Mouse (Mus musculus): Measurements from ENCODE around the gene Hspa1b. TPM values are rescaled to one million over a fixed set of nuclear protein-coding genes. Genes with fewer than 3 reads are reported as not detected.
"Not testable (repeated sequence)": the region's sequence is repeated elsewhere in the genome, so short reads cannot be mapped to it uniquely, and the experiment has no call there.

The Hspa1b gene
- polyA plus RNA-seq, 1 experiment from 2014 or later, result 0.35 TPM

DNA sequence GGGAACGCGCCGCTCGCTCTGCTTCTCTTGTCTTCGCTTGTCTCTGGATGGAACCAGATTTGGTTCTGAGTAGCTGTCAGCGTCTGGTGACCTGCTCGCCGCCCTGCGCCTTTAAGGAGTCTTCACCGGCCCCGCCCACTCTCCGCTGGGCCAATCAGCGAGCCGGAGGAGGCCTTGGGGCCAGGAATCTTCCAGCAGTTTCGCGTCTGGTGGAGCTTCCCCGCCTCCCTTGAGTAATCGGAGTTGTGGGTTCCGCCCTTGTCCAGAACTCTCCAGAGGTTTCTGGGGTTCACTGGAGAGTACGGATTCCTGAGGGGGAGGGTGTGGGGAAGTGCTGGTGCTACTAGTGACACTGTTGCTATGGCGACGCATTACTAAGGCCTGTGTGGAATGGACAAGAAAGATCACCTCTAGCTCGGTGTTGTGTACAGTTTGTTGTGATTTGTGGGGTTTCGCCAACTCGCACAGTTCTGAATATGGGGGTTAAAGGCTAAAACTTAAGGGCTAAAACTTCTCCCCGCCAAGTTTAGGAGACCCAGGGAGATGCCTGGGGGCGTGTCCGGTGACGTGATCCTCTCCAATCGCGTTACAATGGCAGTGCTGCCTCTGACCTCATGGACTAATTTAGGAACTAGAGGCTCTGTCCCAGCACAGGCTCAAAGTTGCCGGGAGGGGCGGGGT is 13.2 kb upstream of the Hspa1b start, which contains the start of the genes Hspa1a and Hspa1l:
Hspa1a (minus strand) TSS at position 88 of the 681 bp plus-strand sequence.
Hspa1l (plus strand) TSS at position 635 of the 681 bp plus-strand sequence.
- peak; percentile 95 for ATAC-seq (ENCODE audit: low read depth)
- not testable (repeated sequence) for H3K27ac ChIP-seq (ENCODE audit: low read depth, low read length); H3K36me3 ChIP-seq (ENCODE audit: control insufficient read depth, insufficient read depth, low read length)

DNA sequence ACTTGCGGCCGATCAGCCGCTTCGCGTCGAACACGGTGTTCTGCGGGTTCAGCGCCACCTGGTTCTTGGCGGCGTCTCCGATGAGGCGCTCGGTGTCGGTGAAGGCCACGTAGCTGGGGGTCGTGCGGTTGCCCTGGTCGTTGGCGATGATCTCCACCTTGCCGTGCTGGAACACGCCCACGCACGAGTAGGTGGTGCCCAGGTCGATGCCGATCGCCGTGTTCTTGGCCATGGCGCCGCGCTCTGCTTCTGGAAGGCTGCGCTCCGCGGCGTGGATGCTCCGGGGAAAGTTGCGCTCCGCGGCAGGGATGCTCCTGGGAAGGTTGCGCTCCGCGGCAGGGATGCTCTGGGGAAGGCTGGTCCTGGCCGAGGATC is 12.6 kb upstream of the Hspa1b start:
- under 1% methylated on average over 18 of the region's 43 CpGs for WGBS
- Histone ChIP-seq H3K27me3 (ENCODE audit: control insufficient read depth, insufficient read depth, low read length) (peaks cover 12% of the 10 kb centered on the region), H3K4me3 (ENCODE audit: low read depth, low read length) (peak overlapping the region; percentile 35; the same call in 1 of the 2 replicates), H3K4me2 (ENCODE audit: low read depth, low read length) (peak overlapping the region; percentile 73)
- not testable (repeated sequence) for H3K36me3 ChIP-seq (ENCODE audit: control insufficient read depth, insufficient read depth, low read length); H3K4me1 ChIP-seq (ENCODE audit: control insufficient read depth, insufficient read depth, low read length); H3K9me3 ChIP-seq (ENCODE audit: control insufficient read depth, low read length); H3K9ac ChIP-seq (replicated peaks; ENCODE audit: low read depth, low read length); H3K27ac ChIP-seq (ENCODE audit: low read depth, low read length)
- peak; percentile 62 for ATAC-seq (ENCODE audit: low read depth)

More for the DNA sequence above, 13.2 kb upstream of the Hspa1b start, which contains the start of the genes Hspa1a and Hspa1l:
- not testable (repeated sequence) for H3K4me1 ChIP-seq (ENCODE audit: control insufficient read depth, insufficient read depth, low read length); H3K9me3 ChIP-seq (ENCODE audit: control insufficient read depth, low read length); H3K9ac ChIP-seq (replicated peaks; ENCODE audit: low read depth, low read length)
- H3K4me3 ChIP-seq (ENCODE audit: low read depth, low read length), result peak within 1 kb of the TSS; percentile 35
- H3K27me3 ChIP-seq (ENCODE audit: control insufficient read depth, insufficient read depth, low read length), result peaks cover 12% of the 10 kb centered on the region
- H3K4me2 ChIP-seq (ENCODE audit: low read depth, low read length), result peak within 1 kb of the TSS; percentile 73
- under 1% methylated on average over 27 of the region's 33 CpGs for WGBS

DNA sequence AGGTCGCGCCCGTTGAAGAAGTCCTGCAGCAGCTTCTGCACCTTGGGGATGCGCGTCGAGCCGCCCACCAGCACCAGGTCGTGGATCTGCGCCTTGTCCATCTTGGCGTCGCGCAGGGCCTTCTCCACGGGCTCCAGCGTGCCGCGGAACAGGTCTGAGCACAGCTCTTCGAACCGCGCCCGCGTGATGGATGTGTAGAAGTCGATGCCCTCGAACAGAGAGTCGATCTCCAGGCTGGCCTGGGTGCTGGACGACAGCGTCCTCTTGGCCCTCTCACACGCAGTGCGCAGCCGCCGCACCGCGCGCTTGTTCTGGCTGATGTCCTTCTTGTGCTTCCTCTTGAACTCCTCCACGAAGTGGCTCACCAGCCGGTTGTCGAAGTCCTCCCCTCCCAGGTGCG is 11.8 kb upstream of the Hspa1b start:
- WGBS, result 34% methylated on average over 18 of the region's 37 CpGs

DNA sequence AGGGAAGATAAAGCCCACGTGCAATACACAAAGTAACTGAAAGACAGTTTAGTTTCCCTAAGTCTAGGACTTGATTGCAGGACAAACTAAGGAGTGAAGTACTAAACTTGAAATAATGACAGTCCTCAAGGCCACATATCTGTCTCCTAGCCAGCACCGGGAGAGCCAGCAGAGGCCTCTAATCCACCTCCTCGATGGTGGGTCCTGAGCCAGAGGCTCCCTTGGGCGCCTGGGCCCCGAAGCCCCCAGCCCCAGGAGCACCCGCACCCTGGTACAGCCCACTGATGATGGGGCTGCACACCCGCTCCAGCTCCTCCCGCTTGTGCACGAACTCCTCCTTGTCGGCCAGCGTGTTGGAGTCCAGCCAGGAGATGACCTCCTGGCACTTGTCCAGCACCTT is 10.8 kb upstream of the Hspa1b start, which contains the start of gene Gm20481:
Gm20481 (plus strand) TSS at position 91 of the 400 bp plus-strand sequence.
- H3K27ac ChIP-seq (ENCODE audit: low read depth, low read length); H3K36me3 ChIP-seq (ENCODE audit: control insufficient read depth, insufficient read depth, low read length); H3K9me3 ChIP-seq (ENCODE audit: control insufficient read depth, low read length); H3K4me3 ChIP-seq (ENCODE audit: low read depth, low read length); H3K9ac ChIP-seq (replicated peaks; ENCODE audit: low read depth, low read length); H3K4me2 ChIP-seq (ENCODE audit: low read depth, low read length); H3K4me1 ChIP-seq (ENCODE audit: control insufficient read depth, insufficient read depth, low read length); ATAC-seq (ENCODE audit: low read depth): not testable (repeated sequence)
- H3K27me3 ChIP-seq (ENCODE audit: control insufficient read depth, insufficient read depth, low read length), result peaks cover 12% of the 10 kb centered on the region
- 72% methylated on average over 6 of the region's 11 CpGs for WGBS

More for the DNA sequence above, 11.8 kb upstream of the Hspa1b start:
- not testable (repeated sequence) for H3K27ac ChIP-seq (ENCODE audit: low read depth, low read length); H3K36me3 ChIP-seq (ENCODE audit: control insufficient read depth, insufficient read depth, low read length); H3K4me1 ChIP-seq (ENCODE audit: control insufficient read depth, insufficient read depth, low read length); H3K4me3 ChIP-seq (ENCODE audit: low read depth, low read length); ATAC-seq (ENCODE audit: low read depth); H3K9me3 ChIP-seq (ENCODE audit: control insufficient read depth, low read length); H3K9ac ChIP-seq (replicated peaks; ENCODE audit: low read depth, low read length); H3K4me2 ChIP-seq (ENCODE audit: low read depth, low read length)
- H3K27me3 ChIP-seq (ENCODE audit: control insufficient read depth, insufficient read depth, low read length), result peaks cover 12% of the 10 kb centered on the region

DNA sequence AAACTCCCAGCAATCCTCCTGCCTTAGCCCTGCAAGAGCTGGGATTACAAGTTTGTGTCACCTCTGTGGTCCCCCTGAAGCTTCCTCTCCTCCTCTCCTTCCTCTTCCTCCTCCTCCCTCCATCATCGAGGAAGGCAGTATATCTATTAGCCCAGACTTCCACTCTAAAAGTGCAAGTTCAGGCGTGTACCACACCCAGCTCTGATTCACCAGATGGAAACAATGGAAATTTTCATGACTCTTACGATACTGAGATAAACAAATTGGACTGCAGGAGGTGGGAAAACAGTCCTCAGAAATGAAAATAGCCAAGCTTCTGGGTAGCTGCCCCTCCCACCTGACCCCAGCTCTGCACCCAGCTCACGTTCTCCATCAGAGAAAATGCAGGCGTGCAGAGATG is 6.6 kb upstream of the Hspa1b start:
- peaks cover 12% of the 10 kb centered on the region for H3K27me3 ChIP-seq (ENCODE audit: control insufficient read depth, insufficient read depth, low read length)
- no peak overlapping the region for H3K9ac ChIP-seq (replicated peaks; ENCODE audit: low read depth, low read length)
- no peaks in the 10 kb centered on the region for H3K9me3 ChIP-seq (ENCODE audit: control insufficient read depth, low read length)
- ATAC-seq (ENCODE audit: low read depth), result no peak
- no peak overlapping the region for H3K27ac ChIP-seq (ENCODE audit: low read depth, low read length)
- no peak overlapping the region for H3K4me2 ChIP-seq (ENCODE audit: low read depth, low read length)
- H3K4me3 ChIP-seq (ENCODE audit: low read depth, low read length), result no peak overlapping the region
- H3K36me3 ChIP-seq (ENCODE audit: control insufficient read depth, insufficient read depth, low read length), result no peaks in the 10 kb centered on the region
- whole genome bisulfite sequencing, result 73% methylated on average over 5 of the region's 5 CpGs
- no peaks in the 10 kb centered on the region for H3K4me1 ChIP-seq (ENCODE audit: control insufficient read depth, insufficient read depth, low read length)

DNA sequence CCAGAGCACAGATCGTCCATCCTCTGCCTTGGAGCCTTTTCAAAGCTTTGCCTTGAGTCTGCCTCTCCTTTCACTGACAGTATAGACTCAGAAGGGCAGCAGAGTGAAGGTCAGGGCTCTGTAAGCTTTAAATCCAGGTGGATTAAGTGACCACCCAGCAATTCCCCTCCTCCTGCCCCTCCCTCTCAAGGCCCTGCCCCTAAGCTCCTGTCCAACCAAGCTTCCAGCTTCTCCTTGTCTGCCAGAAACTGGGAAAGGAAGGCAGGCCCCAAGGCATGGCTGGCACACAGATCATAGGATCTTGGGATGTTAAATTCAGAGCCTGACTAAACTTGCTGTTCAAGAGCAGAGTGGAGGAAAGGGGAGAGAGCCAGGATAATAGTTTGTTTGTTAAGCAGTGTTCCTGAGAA is 5.6 kb upstream of the Hspa1b start:
- no peak overlapping the region for H3K4me3 ChIP-seq (ENCODE audit: low read depth, low read length)
- H3K4me2 ChIP-seq (ENCODE audit: low read depth, low read length), result no peak overlapping the region
- no peaks in the 10 kb centered on the region for H3K9me3 ChIP-seq (ENCODE audit: control insufficient read depth, low read length)
- H3K27me3 ChIP-seq (ENCODE audit: control insufficient read depth, insufficient read depth, low read length), result peaks cover 12% of the 10 kb centered on the region
- no peak overlapping the region for H3K27ac ChIP-seq (ENCODE audit: low read depth, low read length)
- 24% methylated on average over 1 of the region's 1 CpGs for WGBS
- no peak for ATAC-seq (ENCODE audit: low read depth)
- no peaks in the 10 kb centered on the region for H3K4me1 ChIP-seq (ENCODE audit: control insufficient read depth, insufficient read depth, low read length)
- no peaks in the 10 kb centered on the region for H3K36me3 ChIP-seq (ENCODE audit: control insufficient read depth, insufficient read depth, low read length)
- H3K9ac ChIP-seq (replicated peaks; ENCODE audit: low read depth, low read length), result no peak overlapping the region

DNA sequence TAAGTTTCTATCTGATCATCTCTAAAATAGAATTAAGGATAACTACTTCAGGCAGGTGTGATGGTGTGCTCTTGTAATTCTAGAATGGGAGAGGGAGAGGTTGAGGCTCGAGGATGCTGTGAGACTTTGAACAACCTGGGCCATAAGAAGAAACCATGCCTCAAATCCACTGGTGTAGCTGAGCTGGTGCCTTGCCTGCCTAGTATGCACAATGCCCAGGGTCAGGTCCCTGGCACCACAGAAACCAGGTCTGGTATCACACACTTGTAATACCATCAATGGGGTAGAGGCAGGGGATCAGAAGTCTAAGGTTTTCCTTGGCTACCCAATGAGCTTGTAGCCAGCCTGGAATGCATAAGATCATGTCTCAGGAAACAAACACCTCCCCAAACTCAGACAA is 3.8 kb upstream of the Hspa1b start:
- Histone ChIP-seq H3K4me2 (ENCODE audit: low read depth, low read length) (no peak overlapping the region), H3K9ac (replicated peaks; ENCODE audit: low read depth, low read length) (0 out of 2 replicates have a peak overlapping the region, but pooled peaks have one; percentile 16), H3K27ac (ENCODE audit: low read depth, low read length) (no peak overlapping the region), H3K36me3 (ENCODE audit: control insufficient read depth, insufficient read depth, low read length) (no peaks in the 10 kb centered on the region), H3K4me3 (ENCODE audit: low read depth, low read length) (no peak overlapping the region), H3K4me1 (ENCODE audit: control insufficient read depth, insufficient read depth, low read length) (no peaks in the 10 kb centered on the region), H3K9me3 (ENCODE audit: control insufficient read depth, low read length) (no peaks in the 10 kb centered on the region), H3K27me3 (ENCODE audit: control insufficient read depth, insufficient read depth, low read length) (0 out of 2 replicates have a peak, but pooled peaks cover 3% of the 10 kb centered on the region)
- no peak for ATAC-seq (ENCODE audit: low read depth)
- WGBS, result 63% methylated on average over 1 of the region's 1 CpGs

DNA sequence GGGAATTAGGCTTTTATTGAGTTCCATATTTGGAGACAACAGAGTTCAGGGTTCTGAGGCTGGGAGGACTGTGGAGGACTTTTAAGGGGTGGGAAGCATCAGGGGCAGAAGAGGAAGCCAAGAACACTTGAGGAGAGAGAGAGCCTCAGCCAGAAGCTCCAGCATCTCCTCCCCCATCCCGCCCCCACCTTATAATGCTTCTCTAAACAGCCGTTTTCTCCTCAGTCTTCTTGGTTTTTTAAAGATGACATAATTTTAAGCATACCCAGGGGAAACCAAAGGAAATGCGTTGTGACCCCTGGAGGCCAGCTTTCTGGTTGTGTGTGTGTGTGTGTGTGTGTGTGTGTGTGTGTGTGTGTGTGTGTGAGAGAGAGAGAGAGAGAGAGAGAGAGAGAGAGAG is 3.1 kb upstream of the Hspa1b start:
- H3K4me1 ChIP-seq (ENCODE audit: control insufficient read depth, insufficient read depth, low read length), result no peaks in the 10 kb centered on the region
- H3K4me2 ChIP-seq (ENCODE audit: low read depth, low read length), result no peak overlapping the region
- H3K36me3 ChIP-seq (ENCODE audit: control insufficient read depth, insufficient read depth, low read length), result no peaks in the 10 kb centered on the region
- no peak overlapping the region for H3K27ac ChIP-seq (ENCODE audit: low read depth, low read length)
- H3K9me3 ChIP-seq (ENCODE audit: control insufficient read depth, low read length), result no peaks in the 10 kb centered on the region
- WGBS, result 38% methylated on average over 3 of the region's 3 CpGs
- H3K27me3 ChIP-seq (ENCODE audit: control insufficient read depth, insufficient read depth, low read length), result no peaks in the 10 kb centered on the region
- ATAC-seq (ENCODE audit: low read depth), result no peak
- H3K4me3 ChIP-seq (ENCODE audit: low read depth, low read length), result no peak overlapping the region
- H3K9ac ChIP-seq (replicated peaks; ENCODE audit: low read depth, low read length), result no peak overlapping the region

DNA sequence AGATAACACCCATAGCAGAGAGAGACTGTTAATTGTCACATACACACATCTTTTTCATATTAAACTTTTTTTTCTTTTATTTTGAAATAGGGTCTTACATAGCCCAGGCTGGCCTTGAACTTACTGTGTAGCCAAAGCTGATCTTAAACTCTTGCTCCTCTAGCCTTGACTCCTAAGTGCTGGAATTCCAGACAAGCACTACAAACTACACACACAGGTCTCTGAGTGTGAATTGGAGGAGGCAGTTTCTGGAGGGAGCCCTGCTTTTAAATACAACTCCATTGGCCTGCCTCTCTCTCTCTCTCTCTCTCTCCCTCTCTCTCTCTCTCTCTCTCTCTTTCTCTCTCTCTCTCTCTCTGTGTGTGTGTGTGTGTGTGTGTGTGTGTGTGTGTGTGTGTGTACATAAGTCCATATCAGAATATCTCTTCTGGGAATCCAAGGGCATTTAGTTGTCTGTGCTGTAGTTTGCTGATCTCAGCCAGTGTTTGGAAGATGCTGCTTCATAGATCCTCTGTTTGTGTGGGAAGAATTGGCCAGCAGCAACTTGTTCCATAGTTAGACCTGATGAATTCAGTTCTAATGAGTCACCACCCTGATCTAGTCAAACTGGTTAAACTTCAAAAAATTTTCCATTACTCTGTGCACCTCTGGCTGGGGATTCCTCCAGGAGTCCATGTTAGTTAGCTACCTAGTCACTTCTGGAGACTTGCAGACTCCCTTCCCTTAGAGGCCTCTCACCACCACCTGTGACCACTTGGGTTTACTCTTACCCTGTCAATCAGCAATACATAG is 1.9 kb upstream of the Hspa1b start:
- Histone ChIP-seq H3K27ac (ENCODE audit: low read depth, low read length) (no peak overlapping the region), H3K9me3 (ENCODE audit: control insufficient read depth, low read length) (no peaks in the 10 kb centered on the region), H3K4me1 (ENCODE audit: control insufficient read depth, insufficient read depth, low read length) (no peaks in the 10 kb centered on the region), H3K4me2 (ENCODE audit: low read depth, low read length) (no peak overlapping the region), H3K27me3 (ENCODE audit: control insufficient read depth, insufficient read depth, low read length) (peaks cover 3% of the 10 kb centered on the region; the same call in 1 of the 2 replicates), H3K9ac (replicated peaks; ENCODE audit: low read depth, low read length) (no peak overlapping the region), H3K4me3 (ENCODE audit: low read depth, low read length) (no peak overlapping the region), H3K36me3 (ENCODE audit: control insufficient read depth, insufficient read depth, low read length) (no peaks in the 10 kb centered on the region)
- ATAC-seq (ENCODE audit: low read depth), result no peak

Data from neural tube, embryonic 14.5 days (tissue).